Mouse (Mus musculus) lung, postnatal 25 days (tissue): ENCODE measurements at regions not wholly inside any gene's neighbourhood (a gene's known extent, or its start where the extent isn't known, plus 50 kb on each side); places are given as distances from the start of the nearest gene placed in this dataset.
A peak's percentile ranks its signal among the peaks of the same experiment; 100 is the strongest.

Experiments used
- DNase-seq: peaks from one replicate; pipeline ENCODE4 v3.0.0; 2022; ENCODE audit warnings: low spot score

DNA sequence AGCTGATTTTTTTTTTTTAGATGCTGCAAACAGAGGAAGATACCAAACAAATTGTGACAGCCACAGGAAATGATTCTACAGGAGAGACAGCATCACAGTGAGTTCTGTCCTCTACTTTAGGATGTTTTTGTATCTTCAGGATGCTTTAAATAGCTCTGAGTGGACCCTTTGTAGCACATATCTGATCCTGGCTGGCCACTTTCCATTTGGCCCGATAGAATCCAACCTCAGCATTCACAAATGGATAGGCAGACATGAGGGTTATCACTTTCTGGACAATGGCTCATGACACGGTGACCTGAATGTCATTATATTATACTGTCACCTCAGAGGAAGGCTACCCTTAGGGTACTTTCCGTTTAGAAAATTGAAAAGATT, 379.3 kb downstream of the Gm10295 start:
- DNase-seq = no peak

DNA sequence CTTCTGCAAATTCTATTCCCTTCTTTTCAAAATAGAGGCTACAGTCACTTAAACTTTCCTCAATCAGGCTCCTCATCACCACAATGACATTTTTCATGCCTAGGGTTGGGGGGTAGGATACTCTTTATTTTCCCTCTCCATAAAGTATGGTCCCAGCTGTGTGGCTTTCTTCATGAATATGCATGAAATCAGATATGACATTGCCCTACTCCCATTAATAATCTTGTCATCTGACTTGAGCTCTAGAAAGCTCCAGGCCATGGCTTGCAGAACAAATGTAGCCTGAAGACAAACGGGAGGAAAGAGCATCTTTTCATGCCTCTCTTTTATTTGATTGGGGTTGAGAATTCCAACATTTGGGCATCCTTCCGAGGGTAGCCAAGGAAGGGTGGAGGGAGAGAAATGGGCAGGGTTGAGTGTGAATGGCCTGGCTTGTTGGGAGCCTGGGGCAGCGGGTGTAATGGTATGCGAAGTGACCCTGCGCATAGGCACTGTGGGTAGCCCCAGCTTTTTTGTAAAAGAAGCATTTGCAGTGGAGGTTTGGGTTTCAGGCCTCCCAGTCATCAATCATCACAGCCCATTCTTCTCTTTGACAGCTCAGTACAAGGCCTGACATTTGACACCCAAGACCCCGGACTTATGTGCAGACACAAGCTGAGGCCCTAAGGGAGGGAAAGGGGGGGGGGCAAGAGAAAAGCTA, 379.8 kb downstream of the Gm10295 start:
- DNase-seq = no peak

DNA sequence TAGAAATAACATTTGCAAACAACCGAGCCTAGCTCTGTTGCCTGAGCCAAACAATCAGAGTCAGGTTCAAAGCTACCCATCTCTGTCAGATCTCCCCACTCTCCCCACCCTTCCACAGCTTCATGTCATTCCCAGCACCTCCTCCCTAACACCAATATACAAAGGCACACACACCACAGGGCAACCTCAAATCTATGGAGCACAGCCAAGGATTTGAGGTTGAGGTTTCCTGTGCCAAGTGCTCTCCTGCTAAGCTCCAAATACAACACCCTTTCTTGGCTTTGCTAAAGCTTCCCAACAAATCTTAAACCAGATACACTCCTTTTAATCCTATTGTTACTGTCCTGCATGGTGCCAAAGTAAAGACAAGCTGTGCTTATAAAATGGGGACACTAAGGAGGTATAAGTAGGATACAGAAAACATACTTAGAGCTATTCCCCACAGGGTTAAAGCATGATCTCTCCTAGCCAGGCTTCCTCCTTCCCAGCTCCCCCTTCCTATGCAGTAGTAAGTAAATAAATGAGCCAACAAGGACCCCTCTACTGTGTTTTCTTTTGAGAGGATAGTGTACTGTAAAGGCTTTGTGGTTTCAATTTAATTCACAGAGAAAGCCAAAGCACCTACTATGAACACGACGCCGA, 398.8 kb downstream of the Gm10295 start:
- DNase-seq = no peak

DNA sequence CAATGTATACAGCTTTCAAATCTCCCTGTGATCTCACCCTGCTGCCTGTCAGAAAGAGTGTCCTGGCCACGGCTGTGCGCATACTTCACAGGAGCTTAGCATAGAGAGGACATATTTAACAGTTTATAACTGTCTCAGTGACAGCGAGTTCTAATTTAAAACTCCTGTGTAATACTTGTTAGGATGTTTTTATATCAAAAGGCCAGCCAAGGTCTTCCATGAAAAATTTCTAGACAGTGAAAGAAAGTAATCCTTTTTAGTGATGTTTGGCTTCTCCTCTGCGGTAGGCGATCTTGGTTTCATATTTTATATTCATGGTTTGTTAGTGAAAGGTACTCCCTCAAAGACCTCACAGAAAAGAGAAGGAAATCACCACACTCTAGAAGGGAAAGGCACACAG, 403.0 kb downstream of the Gm10295 start:
- DNase-seq = no peak

DNA sequence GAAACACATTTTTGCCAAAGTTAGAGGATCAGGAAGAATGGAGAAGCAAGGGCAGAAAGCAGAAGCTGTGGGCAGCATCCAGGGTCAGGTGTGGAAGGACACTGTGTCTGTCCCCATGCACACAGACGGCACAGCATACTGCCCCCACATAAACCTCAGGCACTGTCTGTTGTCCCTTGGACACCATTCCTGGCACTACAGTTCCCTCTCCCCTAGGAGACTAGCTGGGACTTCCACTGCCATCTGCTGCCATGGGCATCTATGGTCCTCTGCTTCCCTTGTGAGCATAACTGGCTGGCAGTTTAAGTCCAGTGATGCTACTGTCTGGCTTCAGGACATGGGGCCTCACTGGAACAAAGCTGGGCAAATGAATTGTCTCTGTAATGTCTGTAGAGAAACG, 405.0 kb downstream of the Gm10295 start:
- no peak for DNase-seq

DNA sequence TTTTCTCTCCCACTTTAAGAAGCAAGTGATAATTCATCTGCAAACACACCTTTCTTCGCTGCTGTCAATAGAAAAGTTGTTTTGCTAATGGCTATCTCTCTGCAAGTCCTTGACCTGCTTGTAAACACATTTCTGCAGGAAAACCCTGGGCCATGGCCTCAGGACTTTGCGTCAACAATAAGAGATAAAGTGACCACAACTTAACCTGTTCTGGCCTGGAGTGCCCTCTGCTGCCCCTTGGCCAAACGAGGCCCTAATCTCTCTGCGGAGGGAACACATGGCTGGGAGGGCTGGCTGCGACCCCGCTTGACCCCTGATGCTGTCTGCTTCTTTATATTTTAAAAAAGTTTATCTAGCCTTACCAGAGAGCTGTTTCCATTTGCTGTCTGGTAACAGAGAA, 420.4 kb downstream of the Gm10295 start:
- no peak for DNase-seq

DNA sequence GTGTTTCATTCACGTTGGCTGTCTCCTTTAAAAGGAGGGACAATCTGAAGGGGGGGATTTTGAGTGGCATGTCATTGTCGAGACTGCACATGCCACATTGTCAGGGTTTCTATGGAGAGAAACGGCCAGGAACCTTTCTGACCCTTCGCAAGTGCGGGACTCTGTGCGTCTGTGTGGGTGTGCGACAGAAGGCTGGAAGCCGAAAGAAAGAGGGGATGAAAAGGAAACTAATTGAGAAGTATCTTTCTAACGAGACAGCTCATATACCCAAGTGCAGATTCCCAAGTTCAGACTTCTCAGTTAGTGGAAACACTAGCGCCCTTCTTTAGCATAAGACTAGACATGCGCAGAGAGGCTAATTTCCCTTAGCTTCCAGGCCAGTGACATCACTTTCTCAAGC, 421.4 kb downstream of the Gm10295 start:
- DNase-seq = no peak

DNA sequence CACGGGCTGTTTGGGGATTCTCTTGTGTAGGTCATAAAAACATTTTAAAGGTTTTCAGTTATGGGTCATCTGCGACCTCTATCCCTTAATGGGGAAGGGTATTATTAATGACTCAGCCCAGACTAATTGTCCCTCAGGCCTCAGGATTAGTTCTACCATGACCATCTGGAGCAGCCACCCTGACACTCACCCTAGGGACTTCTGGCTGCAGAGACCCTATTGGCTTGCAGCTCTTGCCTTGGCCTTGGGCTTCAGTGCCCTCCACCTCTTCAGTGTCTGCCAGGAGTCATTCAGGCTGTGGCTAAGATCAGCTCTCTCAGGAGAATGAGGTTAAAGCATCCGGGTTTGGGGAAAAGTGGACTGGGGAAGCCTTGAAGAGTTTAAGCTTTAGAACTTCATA, 423.3 kb downstream of the Gm10295 start:
- DNase-seq = no peak

DNA sequence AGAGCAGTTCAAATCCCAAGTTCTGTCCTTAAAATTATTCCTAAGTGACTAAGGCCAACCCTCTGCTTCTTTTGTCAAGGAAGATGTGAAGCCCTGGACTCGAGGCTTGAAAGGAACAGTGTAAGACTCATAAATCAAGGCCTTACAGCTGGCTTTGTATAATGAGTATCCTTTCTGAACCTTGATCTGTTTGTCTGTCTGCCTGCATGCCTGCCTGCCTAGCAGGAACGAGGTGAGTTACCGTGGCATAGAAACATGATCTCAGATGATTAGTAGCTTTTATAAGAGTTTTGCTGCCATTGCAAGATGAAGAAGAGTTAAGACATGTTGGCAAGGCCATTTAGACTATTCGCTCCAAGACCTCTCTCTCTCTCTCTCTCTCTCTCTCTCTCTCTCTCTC, 434.3 kb downstream of the Gm10295 start:
- DNase-seq = no peak

DNA sequence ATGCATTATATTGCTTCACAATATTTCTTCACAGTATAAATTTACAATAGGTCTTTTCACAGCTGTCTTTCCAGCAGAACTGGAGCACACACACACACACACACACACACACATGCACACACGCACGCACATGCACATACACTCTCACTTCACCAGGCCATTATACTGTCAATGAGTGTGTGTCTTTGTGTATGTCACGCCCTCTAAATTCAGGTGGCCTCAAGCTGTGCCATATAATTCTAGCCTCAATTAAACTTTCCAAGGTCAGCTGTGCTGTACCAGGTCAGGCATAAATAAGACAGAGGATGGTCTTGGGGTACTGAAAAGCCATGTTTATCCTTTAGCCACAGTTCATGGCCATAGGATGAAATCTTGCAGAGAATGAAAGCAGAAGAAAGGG, 442.4 kb downstream of the Gm10295 start:
- no peak for DNase-seq

DNA sequence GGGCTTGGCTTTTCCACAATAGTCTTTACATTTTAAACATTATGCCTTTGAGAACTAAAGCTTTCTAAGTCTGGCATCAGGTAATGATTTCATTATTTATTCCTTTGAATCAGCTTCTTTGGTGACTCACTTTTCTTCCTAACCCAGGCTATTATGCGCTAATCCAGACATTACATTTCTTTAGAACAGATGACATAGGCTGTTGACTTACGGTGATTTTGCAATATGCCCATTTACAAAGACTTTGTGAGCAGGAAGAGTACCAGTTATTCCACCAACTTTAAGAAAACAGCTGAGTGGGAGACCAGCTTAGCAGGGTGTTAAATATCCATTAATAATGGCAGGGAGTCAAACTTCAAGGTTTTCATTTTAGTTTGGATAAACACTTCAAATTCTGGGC, 459.6 kb downstream of the Gm10295 start:
- peak; percentile 2 for DNase-seq

DNA sequence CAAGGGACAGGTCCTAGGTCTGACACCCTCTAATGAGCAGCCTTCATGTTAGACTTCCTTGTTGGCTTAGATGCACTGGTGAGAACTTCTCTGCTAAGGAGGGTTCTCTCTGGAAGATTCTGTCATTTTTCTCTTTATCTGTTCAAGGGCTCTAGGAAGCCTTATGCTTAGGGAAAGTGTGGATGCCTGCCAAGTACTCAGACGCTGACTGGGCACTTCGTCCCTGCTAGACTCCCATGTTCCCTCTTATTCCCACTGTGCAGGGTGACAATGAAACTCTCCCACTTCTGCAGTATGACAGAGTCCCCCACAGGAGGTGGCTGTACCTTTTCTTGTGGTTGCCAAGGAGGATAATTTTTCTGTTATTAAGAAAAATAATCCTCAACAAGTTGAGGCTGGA, 470.8 kb downstream of the Gm10295 start:
- DNase-seq = no peak

DNA sequence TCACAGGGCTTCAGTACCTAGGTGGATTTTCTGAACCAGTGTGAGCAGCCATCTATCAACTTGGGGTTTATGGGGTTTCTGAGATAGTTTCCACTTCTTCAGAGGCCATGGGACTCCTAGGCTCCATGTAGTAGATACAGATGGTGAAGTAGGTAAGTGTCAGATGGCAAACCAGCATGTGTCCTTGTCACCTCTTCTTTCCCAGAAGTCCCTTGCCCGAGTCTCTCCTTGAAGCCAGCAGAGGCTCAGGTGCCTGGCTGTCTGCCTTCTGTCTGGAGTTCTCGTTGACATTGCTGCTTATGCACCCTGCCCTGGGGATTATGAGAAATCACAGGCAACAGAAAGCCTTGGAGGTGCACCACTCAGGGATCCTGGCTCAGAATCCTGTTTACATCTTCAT, 476.9 kb downstream of the Gm10295 start:
- no peak for DNase-seq

DNA sequence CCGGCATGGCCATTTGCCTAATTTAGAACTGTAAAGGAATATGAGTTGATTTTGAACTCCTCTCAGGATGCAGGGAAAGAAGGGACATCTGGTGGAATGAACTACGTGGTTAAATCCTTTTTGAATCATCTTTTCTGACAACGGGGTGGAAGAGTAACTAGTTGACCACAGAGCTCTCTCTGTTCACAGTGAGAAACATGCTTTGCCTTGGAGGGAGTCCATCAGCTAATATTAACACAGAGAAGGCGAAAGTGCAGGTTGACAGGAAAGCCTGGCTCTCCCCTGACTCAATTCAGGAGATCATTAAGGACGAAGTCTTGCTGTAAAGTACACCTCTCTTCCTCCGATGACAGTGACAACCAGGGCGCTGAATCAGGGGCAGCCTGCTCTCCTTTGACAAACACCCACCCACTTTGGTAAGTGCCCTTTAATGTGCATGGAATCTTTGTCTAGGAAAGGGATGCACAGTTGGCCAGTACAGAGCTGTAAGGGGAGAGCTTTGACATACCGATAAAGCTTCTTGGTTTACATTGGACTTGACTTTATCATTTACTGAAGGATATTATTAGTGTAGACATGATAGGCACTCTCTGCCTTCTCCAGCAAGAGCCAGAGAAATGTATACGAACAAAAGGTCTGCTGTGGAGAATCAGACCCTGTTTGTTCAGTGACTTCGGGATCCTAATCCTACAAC, 480.3 kb downstream of the Gm10295 start:
- no peak for DNase-seq

DNA sequence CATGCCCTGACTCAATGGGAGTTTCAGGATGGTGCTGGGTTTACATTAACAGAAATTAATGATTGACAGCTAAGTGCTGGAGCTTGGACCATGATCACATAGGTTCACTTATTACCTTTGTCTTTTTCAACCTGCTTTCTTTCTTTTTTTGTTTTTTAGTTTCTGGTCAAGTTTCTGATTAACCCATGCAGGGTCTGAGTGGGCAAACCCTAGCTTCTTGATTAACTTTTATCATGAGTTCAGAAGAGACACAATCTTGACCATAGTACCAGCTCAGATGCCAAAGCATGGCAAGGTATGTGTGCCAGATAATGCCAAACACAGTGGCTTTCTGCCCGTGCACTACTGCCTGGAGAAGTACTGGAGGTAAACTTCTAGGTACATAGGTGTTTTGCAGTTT, 482.2 kb downstream of the Gm10295 start:
- no peak for DNase-seq

DNA sequence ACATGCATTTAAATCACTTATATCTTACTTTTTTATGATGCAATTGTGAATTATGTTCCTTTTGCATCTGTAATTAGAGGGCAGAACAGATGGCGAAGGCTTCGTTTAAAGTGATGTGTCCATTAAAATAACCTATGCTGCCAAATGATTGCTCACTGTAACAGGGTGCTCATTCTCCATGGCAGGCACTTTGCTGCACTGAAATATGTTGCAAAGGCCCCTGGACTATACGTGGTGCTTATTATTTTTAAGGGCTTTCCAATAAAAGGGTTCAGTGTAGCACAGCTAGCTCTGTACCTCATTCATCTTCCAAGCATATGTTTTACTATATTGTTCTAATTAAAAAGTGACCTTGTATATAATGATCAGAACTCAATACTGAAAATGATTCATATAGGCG, 491.3 kb downstream of the Gm10295 start:
- DNase-seq = no peak

DNA sequence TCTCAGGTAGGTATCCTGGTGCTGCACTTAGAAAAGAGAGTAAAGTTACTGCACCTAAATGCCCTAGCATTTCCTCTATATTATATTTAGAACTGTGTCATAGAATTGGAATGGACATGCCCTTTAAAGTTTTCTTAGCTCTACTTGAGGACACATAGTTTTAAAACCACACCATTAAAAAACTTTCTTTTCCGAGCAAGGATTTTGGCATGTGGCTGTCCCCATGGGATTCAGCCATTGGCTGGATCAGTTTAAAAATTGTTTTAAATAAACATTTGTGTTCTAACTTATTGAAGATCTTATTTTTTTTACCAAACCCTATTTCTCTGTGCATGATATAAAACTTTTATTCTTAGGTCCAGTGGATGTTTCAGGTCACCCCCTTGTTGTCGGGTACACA, 484.2 kb upstream of the Nr2f2 start:
- DNase-seq = peak; percentile 10

DNA sequence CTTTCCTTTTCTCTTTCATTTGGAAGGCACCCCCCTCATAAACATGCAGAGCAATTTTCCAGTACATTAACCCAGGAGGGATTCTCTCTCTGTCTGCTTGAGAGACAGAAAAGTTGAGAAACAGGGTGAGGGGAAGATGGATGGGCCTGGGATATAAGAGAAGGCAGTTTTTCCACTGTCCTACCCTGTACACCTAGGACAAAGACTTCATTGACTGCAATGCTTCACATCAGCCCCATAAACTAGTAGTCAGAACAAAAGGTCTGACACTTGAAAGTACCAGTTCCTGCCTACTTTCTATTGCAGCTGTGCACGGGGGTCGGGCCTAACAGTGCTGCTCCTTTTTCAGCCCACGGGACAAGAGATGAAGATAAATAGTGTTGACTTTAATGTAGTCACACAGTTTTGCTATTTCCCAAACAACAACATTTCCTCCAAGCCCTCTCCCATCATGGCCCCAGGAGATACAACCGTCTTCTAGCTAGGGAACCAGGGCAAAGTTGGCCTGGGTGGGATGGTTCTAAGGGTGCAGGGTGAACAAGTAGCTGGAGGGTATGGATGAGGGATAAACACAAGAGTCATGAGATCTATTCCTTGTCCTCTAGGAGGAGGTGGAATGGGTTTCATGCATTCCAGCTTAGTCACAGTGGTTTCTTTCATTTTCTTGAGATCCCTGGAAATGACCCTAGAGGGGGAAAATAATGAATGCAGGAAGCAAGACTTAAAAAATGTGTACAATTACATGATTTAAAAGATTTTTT, 481.7 kb upstream of the Nr2f2 start:
- DNase-seq = no peak

DNA sequence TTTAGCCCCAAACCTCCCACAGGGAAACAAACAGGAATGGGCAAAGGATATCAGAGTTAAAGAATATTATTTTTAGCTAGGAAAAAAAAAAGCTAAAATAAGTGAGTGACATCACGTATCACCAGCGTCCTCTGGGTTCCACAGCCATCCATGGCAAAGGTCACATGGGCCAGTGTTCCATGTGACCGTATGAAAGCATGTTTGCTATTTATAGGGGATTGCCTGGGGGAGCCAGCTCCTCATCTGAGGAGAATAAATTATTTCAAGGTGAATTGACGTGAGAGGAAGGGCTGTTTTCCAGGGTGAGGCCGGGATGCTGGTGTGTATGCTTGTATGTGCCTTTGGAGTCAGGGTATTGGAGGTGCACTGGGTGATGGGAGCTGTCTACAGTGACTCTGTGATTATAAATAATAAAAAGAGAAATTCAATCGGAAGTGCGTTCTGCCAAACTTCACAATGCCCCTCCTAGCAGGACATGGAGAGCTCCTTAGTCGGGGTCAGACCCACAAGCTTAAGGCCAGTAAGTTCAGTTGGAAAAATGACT, 481.0 kb upstream of the Nr2f2 start:
- DNase-seq = no peak

DNA sequence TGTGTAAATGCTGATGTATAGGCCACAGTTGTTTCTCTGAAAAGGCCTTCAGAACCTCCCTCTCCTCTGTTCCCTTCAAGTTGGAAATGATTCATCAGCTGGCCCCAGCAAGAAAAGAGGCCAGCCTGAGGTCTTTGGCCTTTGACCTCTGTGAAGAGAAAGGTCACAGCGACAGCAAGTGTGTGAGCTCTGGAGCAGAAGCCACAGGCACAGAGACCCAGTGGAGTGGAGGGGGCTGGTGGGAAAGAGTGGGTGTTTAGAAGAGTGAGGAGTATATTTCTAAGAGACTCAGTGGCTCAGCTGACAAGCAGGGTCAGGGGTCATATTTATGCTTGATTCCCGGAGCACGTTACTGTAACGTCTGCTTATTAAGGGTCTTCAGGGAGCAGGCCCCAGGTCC, 479.5 kb upstream of the Nr2f2 start:
- DNase-seq = no peak

DNA sequence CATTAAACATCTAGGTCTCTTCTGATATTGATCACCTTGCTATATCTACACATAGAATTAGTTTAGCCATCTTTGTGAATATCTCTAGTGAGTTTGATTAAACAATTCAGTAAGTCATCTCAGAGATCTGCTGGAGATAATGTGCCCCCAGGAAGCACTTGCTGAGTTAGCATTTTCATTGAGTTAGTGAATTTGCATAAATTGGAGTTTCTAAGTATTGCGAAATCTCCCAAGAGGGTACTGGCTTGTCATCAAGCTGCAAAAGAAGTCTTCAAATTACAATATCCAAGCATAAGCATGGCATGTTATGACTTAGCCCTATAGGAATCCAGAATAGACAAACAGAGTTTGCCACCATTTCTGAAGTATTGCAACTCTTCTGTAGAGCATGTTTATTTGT, 473.6 kb upstream of the Nr2f2 start:
- no peak for DNase-seq

DNA sequence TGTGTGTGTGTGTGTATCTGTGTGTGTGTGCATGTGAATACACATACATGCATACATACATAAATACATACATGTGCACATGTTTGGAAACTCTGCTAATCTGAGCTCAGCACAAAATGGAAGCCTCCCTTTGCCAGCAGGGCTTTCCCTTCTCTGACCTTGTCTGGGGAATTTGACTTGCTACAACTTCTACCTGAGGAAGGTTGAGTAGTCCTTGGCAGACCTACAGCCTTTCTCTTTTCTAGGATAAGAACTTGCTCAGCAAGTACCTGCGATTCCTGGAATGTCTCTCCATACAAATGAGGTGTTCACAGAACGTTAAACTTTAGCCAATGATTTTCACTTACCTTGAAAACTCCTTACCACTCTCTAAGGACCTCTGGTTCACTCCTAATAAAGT, 472.7 kb upstream of the Nr2f2 start:
- no peak for DNase-seq
